Mouse (Mus musculus): ENCODE results near the gene Susd4.

DNA sequence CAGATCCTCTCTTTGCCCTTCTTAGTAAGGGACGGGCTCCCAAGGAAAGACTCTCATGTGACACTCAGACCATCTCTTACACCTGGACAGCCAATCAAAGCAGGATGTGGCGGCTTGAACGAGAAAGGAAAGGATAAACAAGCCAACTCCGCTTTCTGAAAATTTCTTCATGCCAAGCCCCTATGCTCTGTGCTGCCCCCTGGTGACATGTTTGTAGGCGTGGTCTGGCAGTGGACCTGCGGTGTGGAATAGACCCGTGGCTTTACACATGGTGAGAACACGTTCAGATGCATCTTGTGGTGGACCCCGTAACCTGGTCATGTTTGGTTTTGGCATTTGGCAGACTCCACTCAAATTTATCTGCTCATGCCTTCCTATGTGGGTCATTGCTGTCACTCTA, 132.0 kb downstream of the Susd4 start:
- no peak; the same call in 1 of the 2 replicates for TF ChIP-seq CTCF (IDR thresholded peaks at IDR 0.05; ENCODE audit: insufficient read depth, low read depth, low read length)
- TF ChIP-seq POLR2A (IDR thresholded peaks at IDR 0.05; ENCODE audit: insufficient read depth, low read depth, low read length) = no peak
